Mouse (Mus musculus) thymus, adult 2 months (tissue): ENCODE data around the gene Klhdc8a.

Source experiments
- CTCF ChIP-seq: fragments of 200-500 bp; IDR thresholded peaks from 2 replicates; pipeline ENCODE4 v1.5.1; 2012; ENCODE audit warnings: mild to moderate bottlenecking, control low read depth, low read length, moderate library complexity, borderline replicate concordance; ENCODE audit not compliant: control insufficient read depth, poor library complexity, insufficient read depth; ENCODE audit errors: extremely low read depth
- POLR2A ChIP-seq: fragments of 200-500 bp; IDR thresholded peaks from 2 replicates; pipeline ENCODE4 v1.6.1; 2012; ENCODE audit warnings: mild to moderate bottlenecking, low read length, control low read depth, moderate library complexity; ENCODE audit not compliant: control insufficient read depth, poor library complexity, insufficient read depth; ENCODE audit errors: extremely low read depth

DNA sequence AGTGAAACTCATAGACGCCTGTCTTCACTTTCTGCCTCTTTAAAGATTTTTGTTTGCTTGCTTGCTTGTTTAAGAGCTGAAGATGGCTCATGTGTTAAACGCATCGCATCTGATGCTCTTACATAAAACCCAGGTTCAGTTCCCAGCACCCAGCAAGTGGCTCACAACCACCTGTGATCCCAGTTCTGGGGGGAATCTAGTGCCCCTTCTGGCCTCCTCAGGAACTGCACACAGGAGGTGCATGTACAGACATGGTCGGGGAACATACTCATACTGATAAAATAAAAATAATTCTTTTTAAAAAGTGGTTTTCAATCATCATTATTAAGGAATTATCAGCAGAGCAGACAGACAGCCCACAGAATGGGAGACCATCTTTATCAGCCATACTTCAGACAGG lies 52.6 kb downstream of the Klhdc8a start:
- no peak for TF ChIP-seq POLR2A
- TF ChIP-seq CTCF, result no peak
